Mouse (Mus musculus): ENCODE data around the gene Neurl2. TPM values are rescaled to one million over a fixed set of nuclear protein-coding genes. Genes with fewer than 3 reads are reported as not detected.

Neurl2 gene
- total and polyA plus RNA-seq, 3 experiments = 1.8 to 4.1 (median 2.1) TPM

DNA sequence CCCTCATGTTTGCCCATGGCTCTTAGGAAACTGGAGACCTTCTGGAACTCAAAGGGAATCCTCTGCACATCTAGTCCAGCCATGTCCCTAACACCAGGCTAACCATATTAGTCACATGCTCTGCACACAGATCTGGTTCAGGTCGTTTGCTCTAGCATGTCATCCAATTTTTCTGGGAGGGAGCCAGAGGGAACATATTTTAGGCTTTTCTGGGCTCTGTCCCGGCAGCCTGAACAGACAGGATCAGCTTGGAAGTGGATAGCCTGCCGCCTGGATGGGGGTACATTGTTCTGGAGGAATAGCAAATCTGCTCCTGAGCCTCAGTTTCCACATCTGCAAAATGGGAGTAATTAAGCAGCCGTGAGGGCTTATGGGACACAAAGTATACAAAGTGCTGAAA is 27.8 kb upstream of the Neurl2 start:
- H3K27me3 ChIP-seq (replicated peaks) = peaks cover 19% of the 10 kb centered on the region
- no peak overlapping the region for H3K4me3 ChIP-seq (replicated peaks in 1 of 3; ENCODE audit: low read depth in 2 of 3, low read length in 2 of 3, poor library complexity in 1 of 3)
- H3K4me2 ChIP-seq (ENCODE audit: insufficient read depth, low read depth, poor library complexity, severe bottlenecking) = no peak overlapping the region
- in situ Hi-C loops (cut with MboI; ENCODE audit: low pct_ligation_motif_present, low pct_unique_long_range_greater_than_20kb, low sequenced_read_pairs) = no loop called here
- dilution Hi-C loops (cut with MboI; ENCODE audit: extremely low pct_ligation_motif_present, extremely low pct_unique_long_range_greater_than_20kb, low sequenced_read_pairs) = no loop called here
- peaks cover 0 to 48% of the 10 kb centered on the region in 2 experiments; a peak in 3 of 4 replicates for H3K4me1 ChIP-seq (ENCODE audit: control insufficient read depth in 1 of 2, insufficient read depth in 2 of 2)
- no peaks in the 10 kb centered on the region for H3K36me3 ChIP-seq (replicated peaks in 1 of 2; ENCODE audit: control insufficient read depth in 1 of 2, insufficient read depth in 1 of 2, low read length in 1 of 2)
- no peaks in the 10 kb centered on the region for H3K9me3 ChIP-seq (replicated peaks; ENCODE audit: low read length)
- H3K9ac ChIP-seq (ENCODE audit: insufficient read depth, low read depth) = no peak overlapping the region
- no peak for DNase-seq (ENCODE audit: extremely low read depth)
- TF ChIP-seq USF1 (IDR thresholded peaks at IDR 0.05; ENCODE audit: low read depth, low read length) (no peak), TCF12 (IDR thresholded peaks at IDR 0.05; ENCODE audit: low read depth, low read length) (no peak), MAX (IDR thresholded peaks at IDR 0.05; ENCODE audit: low read length) (no peak), CHD2 (IDR thresholded peaks at IDR 0.05; ENCODE audit: low read length) (no peak), TBP (conservative IDR thresholded peaks at IDR 0.05; ENCODE audit: low read depth, low read length) (no peak), SMC3 (IDR thresholded peaks at IDR 0.05; ENCODE audit: low read depth, low read length) (no peak), ZMIZ1 (IDR thresholded peaks at IDR 0.05; ENCODE audit: low read depth, low read length) (no peak), E2F4 (IDR thresholded peaks at IDR 0.05; ENCODE audit: insufficient replicate concordance, low read depth, low read length) (no peak), USF2 (conservative IDR thresholded peaks at IDR 0.05; ENCODE audit: low read depth, low read length) (no peak), MXI1 (IDR thresholded peaks at IDR 0.05; ENCODE audit: low read depth, low read length) (no peak), MAZ (IDR thresholded peaks at IDR 0.05; ENCODE audit: low read depth, low read length) (no peak), IRF4 (IDR thresholded peaks at IDR 0.05; ENCODE audit: low read depth, low read length) (no peak), HCFC1 (IDR thresholded peaks at IDR 0.05; ENCODE audit: low read depth, low read length) (no peak), POLR2A (IDR thresholded peaks at IDR 0.05; ENCODE audit: low read depth, low read length) (no peak), ZC3H11A (IDR thresholded peaks at IDR 0.05; ENCODE audit: low read depth, low read length) (no peak), ELF1 (IDR thresholded peaks at IDR 0.05; ENCODE audit: low read depth, low read length) (no peak), ZNF384 (IDR thresholded peaks at IDR 0.05; ENCODE audit: low read depth, low read length) (no peak)
- H3K27ac ChIP-seq (ENCODE audit: insufficient read depth, low read depth) = no peak overlapping the region
- H3K79me2 ChIP-seq (replicated peaks; ENCODE audit: control insufficient read depth, extremely low read depth, insufficient read depth, poor library complexity, severe bottlenecking) = no peaks in the 10 kb centered on the region

DNA sequence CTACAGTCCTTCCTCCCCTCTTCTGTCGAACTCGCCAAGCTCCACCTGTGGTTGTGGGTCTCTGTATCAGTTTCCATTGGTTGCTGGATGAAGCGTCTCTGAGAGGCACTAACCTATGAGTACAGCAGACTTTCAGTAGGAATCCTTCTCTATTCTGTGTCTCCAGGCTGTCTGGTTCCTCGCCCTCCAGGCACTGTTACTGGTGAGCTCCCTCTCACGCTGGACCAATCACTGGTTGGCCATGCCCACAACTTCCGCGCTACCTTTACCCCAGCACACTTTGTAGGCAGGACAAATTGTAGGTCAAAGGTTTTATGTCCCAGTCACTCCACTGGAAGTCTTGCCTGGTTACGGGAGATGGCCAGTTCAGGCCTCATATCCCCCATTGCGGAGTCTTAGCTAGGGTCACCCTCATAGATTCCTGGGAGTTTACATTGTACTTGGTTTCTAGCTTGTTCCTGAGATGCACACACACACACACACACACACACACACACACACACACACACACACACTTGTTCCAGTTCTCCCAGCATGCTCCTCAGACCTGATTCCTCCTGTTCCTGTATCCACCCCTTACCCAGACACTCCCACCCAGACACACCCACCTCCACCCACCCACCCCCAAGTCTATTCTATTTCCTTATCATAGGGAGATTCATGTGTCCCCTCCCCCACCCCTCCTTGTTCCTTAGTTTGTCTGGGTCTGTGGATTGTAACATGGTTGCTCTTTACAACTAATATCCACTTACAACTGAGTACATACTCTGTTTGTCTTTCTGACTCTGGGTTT is 26.6 kb upstream of the Neurl2 start:
- Histone ChIP-seq H3K36me3 (replicated peaks in 1 of 2; ENCODE audit: control insufficient read depth in 1 of 2, insufficient read depth in 1 of 2, low read length in 1 of 2) (no peaks in the 10 kb centered on the region), H3K4me3 (replicated peaks in 1 of 3; ENCODE audit: low read depth in 2 of 3, low read length in 2 of 3, poor library complexity in 1 of 3) (no peak overlapping the region), H3K9me3 (replicated peaks; ENCODE audit: low read length) (no peaks in the 10 kb centered on the region), H3K9ac (ENCODE audit: insufficient read depth, low read depth) (no peak overlapping the region), H3K79me2 (replicated peaks; ENCODE audit: control insufficient read depth, extremely low read depth, insufficient read depth, poor library complexity, severe bottlenecking) (no peaks in the 10 kb centered on the region), H3K27me3 (replicated peaks) (peaks cover 19% of the 10 kb centered on the region), H3K27ac (ENCODE audit: insufficient read depth, low read depth) (no peak overlapping the region), H3K4me1 (ENCODE audit: control insufficient read depth in 1 of 2, insufficient read depth in 2 of 2) (peaks cover 0 to 48% of the 10 kb centered on the region in 2 experiments; a peak in 3 of 4 replicates), H3K4me2 (ENCODE audit: insufficient read depth, low read depth, poor library complexity, severe bottlenecking) (no peak overlapping the region)
- in situ Hi-C loops (cut with MboI; ENCODE audit: low pct_ligation_motif_present, low pct_unique_long_range_greater_than_20kb, low sequenced_read_pairs) = no loop called here
- no peak for DNase-seq (ENCODE audit: extremely low read depth)
- dilution Hi-C loops (cut with MboI; ENCODE audit: extremely low pct_ligation_motif_present, extremely low pct_unique_long_range_greater_than_20kb, low sequenced_read_pairs) = no loop called here
- TF ChIP-seq POLR2AphosphoS2 (IDR thresholded peaks at IDR 0.05; ENCODE audit: low read depth, low read length) = no peak
- no peak for TF ChIP-seq ZMIZ1 (IDR thresholded peaks at IDR 0.05; ENCODE audit: low read depth, low read length)
- TF ChIP-seq NELFE (IDR thresholded peaks at IDR 0.05; ENCODE audit: low read depth, low read length) = no peak
- no peak for TF ChIP-seq MYC (IDR thresholded peaks at IDR 0.05; ENCODE audit: low read depth, low read length)
- TF ChIP-seq MAZ (IDR thresholded peaks at IDR 0.05; ENCODE audit: low read depth, low read length) = no peak
- TF ChIP-seq RCOR1 (conservative IDR thresholded peaks at IDR 0.05; ENCODE audit: low read depth, low read length) = no peak
- no peak for TF ChIP-seq E2F4 (IDR thresholded peaks at IDR 0.05; ENCODE audit: insufficient replicate concordance, low read depth, low read length)
- no peak for TF ChIP-seq SIN3A (IDR thresholded peaks at IDR 0.05; ENCODE audit: low read length)
